Comparison of ENCODE assay signal across 11 mouse cellular contexts in genomic region chr6:134440023-134440422, GRCm38 (mm10). TPM values are rescaled to one million over a fixed set of nuclear protein-coding genes. Genes with fewer than 3 reads are reported as not detected.
A peak's percentile ranks its signal among the peaks of the same experiment; 100 is the strongest.
DNase-seq lines count a peak whose midpoint lies in the region; ATAC-seq and TF ChIP-seq lines count a peak whose summit lies in the region.
"Had no signal": no experiment of that assay in that cellular context is flagged by ENCODE, and none has a peak within 500 bp of the region (broad histone marks: within the 10 kb centered on the region; RNA-seq: fewer than 3 reads in every experiment).

No protein-coding gene starts in this region.

- ATAC-seq in kidney, embryonic 14.5 days (ENCODE audit: low FRiP score, low TSS enrichment): no peak
- ATAC-seq in hindbrain, embryonic 13.5 days (ENCODE audit: low FRiP score): 0 out of 2 replicates have a peak, but pooled peaks have one; percentile 6
- ATAC-seq in midbrain, postnatal 0 days (ENCODE audit: low FRiP score): peak; percentile 10; the same call in 1 of the 2 replicates
- ATAC-seq: liver, postnatal 0 days had no signal

- no peak for TF ChIP-seq CTCF in midbrain, postnatal 0 days (IDR thresholded peaks at IDR 0.05)

- no peaks in the 10 kb centered on the region for H3K36me3 ChIP-seq in kidney, embryonic 14.5 days (ENCODE audit: control insufficient read depth, insufficient read depth, low read length)
- peaks cover 5% of the 10 kb centered on the region for H3K36me3 ChIP-seq in forebrain, embryonic 10.5 days (replicated peaks)
- peaks cover 5% of the 10 kb centered on the region for H3K36me3 ChIP-seq in hindbrain, embryonic 13.5 days
- 0 out of 2 replicates have a peak, but pooled peaks cover 2% of the 10 kb centered on the region for H3K36me3 ChIP-seq in midbrain, postnatal 0 days (ENCODE audit: insufficient read depth, low read length)

- peak overlapping the region; percentile 35; the same call in 1 of the 2 replicates for H3K9ac ChIP-seq in kidney, embryonic 14.5 days (ENCODE audit: low read depth, low read length)
- H3K9ac ChIP-seq in hindbrain, embryonic 13.5 days: peak overlapping the region; percentile 69
- peak overlapping the region; percentile 29; the same call in 1 of the 2 replicates for H3K9ac ChIP-seq in midbrain, postnatal 0 days (replicated peaks; ENCODE audit: low read length, poor library complexity, severe bottlenecking)
- H3K9ac ChIP-seq: liver, postnatal 0 days had no signal

- H3K4me3 ChIP-seq in kidney, embryonic 14.5 days (ENCODE audit: low read length): peak overlapping the region; percentile 16; the same call in 1 of the 2 replicates
- peak overlapping the region; percentile 39 for H3K4me3 ChIP-seq in forebrain, embryonic 10.5 days
- peak overlapping the region; percentile 33 for H3K4me3 ChIP-seq in hindbrain, embryonic 13.5 days
- H3K4me3 ChIP-seq in midbrain, postnatal 0 days (ENCODE audit: low read depth, low read length): peak overlapping the region; percentile 26; the same call in 1 of the 2 replicates

- no peaks in the 10 kb centered on the region for H3K27me3 ChIP-seq in kidney, embryonic 14.5 days (ENCODE audit: control insufficient read depth, insufficient read depth, low read length)
- H3K27me3 ChIP-seq in forebrain, embryonic 10.5 days (ENCODE audit: poor library complexity, severe bottlenecking): no peaks in the 10 kb centered on the region
- peaks cover 4% of the 10 kb centered on the region; the same call in 1 of the 2 replicates for H3K27me3 ChIP-seq in hindbrain, embryonic 13.5 days
- no peaks in the 10 kb centered on the region for H3K27me3 ChIP-seq in midbrain, postnatal 0 days (ENCODE audit: insufficient read depth, low read length)

- no peak for DNase-seq in kidney, adult 8-10 months
- peak; percentile 20 for DNase-seq in forebrain, embryonic 10.5 days (ENCODE audit: extremely low spot score, low spot score)
- DNase-seq in midbrain, postnatal 0 days (ENCODE audit: low spot score): no peak
- no peak for DNase-seq in frontal cortex, postnatal 10 days (ENCODE audit: low spot score in 2 of 2)
- DNase-seq in left cerebral cortex, postnatal 10 days (ENCODE audit: extremely low spot score in 1 of 2, low spot score in 2 of 2): no peak
- no peak for DNase-seq in adrenal gland, adult 8-10 months
- DNase-seq: adrenal gland, postnatal 25 days; liver, postnatal 0 days; thymus, adult 2 months had no signal

- intact Hi-C loops in left cerebral cortex, postnatal 10 days (cut with DNase I): no loop called here

- no peaks in the 10 kb centered on the region for H3K9me3 ChIP-seq in kidney, embryonic 14.5 days (ENCODE audit: control insufficient read depth, low read length)
- no peaks in the 10 kb centered on the region; the same call in 1 of the 2 replicates for H3K9me3 ChIP-seq in forebrain, embryonic 10.5 days
- H3K9me3 ChIP-seq in hindbrain, embryonic 13.5 days: no peaks in the 10 kb centered on the region
- H3K9me3 ChIP-seq in midbrain, postnatal 0 days (ENCODE audit: low read length): no peaks in the 10 kb centered on the region

- peak overlapping the region; percentile 50 for H3K4me2 ChIP-seq in kidney, embryonic 14.5 days (replicated peaks; ENCODE audit: low read depth, low read length)
- H3K4me2 ChIP-seq in hindbrain, embryonic 13.5 days: peak overlapping the region; percentile 57
- peak overlapping the region; percentile 57 for H3K4me2 ChIP-seq in midbrain, postnatal 0 days (ENCODE audit: low read depth, low read length, poor library complexity, severe bottlenecking)

- no peak overlapping the region; the same call in 1 of the 2 replicates for H3K27ac ChIP-seq in kidney, embryonic 14.5 days (ENCODE audit: low read depth, low read length)
- H3K27ac ChIP-seq in forebrain, embryonic 10.5 days: peak overlapping the region; percentile 65
- H3K27ac ChIP-seq in hindbrain, embryonic 13.5 days: peak overlapping the region; percentile 74
- peak overlapping the region; percentile 39 for H3K27ac ChIP-seq in midbrain, postnatal 0 days (ENCODE audit: low read depth, low read length)

- peaks cover 19% of the 10 kb centered on the region; the same call in 1 of the 2 replicates for H3K4me1 ChIP-seq in kidney, embryonic 14.5 days (ENCODE audit: control insufficient read depth, insufficient read depth, low read length)
- H3K4me1 ChIP-seq in forebrain, embryonic 10.5 days: peaks cover 26% of the 10 kb centered on the region
- peaks cover 15% of the 10 kb centered on the region for H3K4me1 ChIP-seq in hindbrain, embryonic 13.5 days (replicated peaks)
- H3K4me1 ChIP-seq in midbrain, postnatal 0 days (ENCODE audit: insufficient read depth, low read length): no peaks in the 10 kb centered on the region

- 28% methylated on average over 10 of the region's 10 CpGs for WGBS in kidney, embryonic 14.5 days
- WGBS in forebrain, embryonic 10.5 days: 34% methylated on average over 10 of the region's 10 CpGs
- 28% methylated on average over 10 of the region's 10 CpGs for WGBS in hindbrain, embryonic 13.5 days
- WGBS in midbrain, postnatal 0 days: 22% methylated on average over 10 of the region's 10 CpGs

RNA-seq across cellular contexts. Expression of gene Bcl2l14, which starts 43.9 kb away (rescaled TPM):
- 8.8 and 9.9 TPM in 2 replicates for polyA plus RNA-seq in kidney, embryonic 14.5 days (2014; fragmentation: Nextera tagmentation; extraction: Ambion mirVana)
- polyA plus RNA-seq in forebrain, embryonic 10.5 days (2016; fragmentation: Nextera tagmentation; extraction: Ambion mirVana): 0.17 and 0.22 TPM in 2 replicates
- polyA plus RNA-seq in hindbrain, embryonic 13.5 days (2015; fragmentation: Nextera tagmentation; extraction: Ambion mirVana): 0.08 TPM in 1 of 2 replicates, not detected in the other
- not detected in 2 replicates for total RNA-seq in midbrain, postnatal 0 days (2014; rRNA removed)
- not detected in 2 replicates for polyA plus RNA-seq in midbrain, postnatal 0 days (2015; fragmentation: Nextera tagmentation; extraction: Ambion mirVana)
- not detected for total RNA-seq in left cerebral cortex, postnatal 10 days (2021)
- under 1 TPM in 2 of 4 experiments, not detected in 2; 0.12 to 0.22 TPM for total RNA-seq in adrenal gland, adult 8-10 months (2022)
